Mouse (Mus musculus): ENCODE results near the gene Hnrnpu. TPM values are rescaled to one million over a fixed set of nuclear protein-coding genes. Genes with fewer than 3 reads are reported as not detected.
A peak's percentile ranks its signal among the peaks of the same experiment; 100 is the strongest.

Gene Hnrnpu
- polyA plus RNA-seq, 1 experiment, result 32.3 TPM

DNA sequence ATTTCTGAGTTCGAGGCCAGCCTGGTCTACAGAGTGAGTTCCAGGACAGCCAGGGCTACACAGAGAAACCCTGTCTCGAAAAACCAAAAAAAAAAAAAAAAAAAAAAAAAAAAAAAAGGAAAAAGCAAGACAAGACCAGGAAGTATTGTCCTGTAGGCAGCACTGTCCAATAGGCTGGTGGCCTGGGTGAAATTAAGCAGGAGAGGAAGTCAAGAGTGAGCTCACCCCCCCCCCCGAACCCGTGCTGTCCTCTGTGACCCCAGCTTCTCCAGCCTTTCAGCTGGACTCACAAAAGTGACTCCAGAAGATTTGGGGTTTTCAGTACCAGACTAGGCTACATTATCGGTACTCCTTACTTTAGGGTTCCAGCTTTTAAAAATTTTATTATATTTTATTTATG lies 5.0 kb upstream of the Hnrnpu start:
- H3K9me3 ChIP-seq (ENCODE audit: control insufficient read depth, low read length), result peaks cover 4% of the 10 kb centered on the region; the same call in 1 of the 2 replicates
- H3K36me3 ChIP-seq (ENCODE audit: control insufficient read depth), result no peaks in the 10 kb centered on the region
- TF ChIP-seq TAL1 (IDR thresholded peaks at IDR 0.05; ENCODE audit: low read length) (no peak), GATA1 (IDR thresholded peaks at IDR 0.05; ENCODE audit: low read length) (no peak)
- no peak overlapping the region for H3K4me3 ChIP-seq (replicated peaks)
- H3K4me1 ChIP-seq (ENCODE audit: control insufficient read depth), result peaks cover 12% of the 10 kb centered on the region
- no peaks in the 10 kb centered on the region for H3K27me3 ChIP-seq (ENCODE audit: control insufficient read depth)

DNA sequence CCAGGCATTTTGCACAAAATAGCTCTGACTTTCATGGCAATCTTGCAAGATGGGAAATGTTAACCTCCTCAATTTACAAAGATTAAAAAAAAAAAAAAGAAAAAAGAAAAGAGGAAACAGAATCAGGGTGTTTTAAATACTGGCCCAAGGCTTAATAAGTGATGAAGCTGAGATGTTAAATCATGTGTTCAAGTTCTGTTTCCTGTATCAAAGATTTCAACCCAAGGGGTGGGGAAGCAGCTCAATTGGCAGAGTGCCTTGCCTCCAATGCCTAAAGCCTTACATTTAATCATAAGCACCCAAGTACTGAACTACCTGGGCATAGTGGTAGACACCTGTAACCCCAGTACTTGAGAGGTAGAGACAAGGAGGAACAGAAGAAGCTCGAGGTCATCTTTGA lies 4.5 kb upstream of the Hnrnpu start:
- TF ChIP-seq TAL1 (IDR thresholded peaks at IDR 0.05; ENCODE audit: low read length) (no peak), GATA1 (IDR thresholded peaks at IDR 0.05; ENCODE audit: low read length) (no peak)
- H3K27me3 ChIP-seq (ENCODE audit: control insufficient read depth), result no peaks in the 10 kb centered on the region
- peaks cover 12% of the 10 kb centered on the region for H3K4me1 ChIP-seq (ENCODE audit: control insufficient read depth)
- H3K9me3 ChIP-seq (ENCODE audit: control insufficient read depth, low read length), result peaks cover 4% of the 10 kb centered on the region; the same call in 1 of the 2 replicates
- H3K36me3 ChIP-seq (ENCODE audit: control insufficient read depth), result no peaks in the 10 kb centered on the region; the same call in 1 of the 2 replicates
- H3K4me3 ChIP-seq (replicated peaks), result no peak overlapping the region

DNA sequence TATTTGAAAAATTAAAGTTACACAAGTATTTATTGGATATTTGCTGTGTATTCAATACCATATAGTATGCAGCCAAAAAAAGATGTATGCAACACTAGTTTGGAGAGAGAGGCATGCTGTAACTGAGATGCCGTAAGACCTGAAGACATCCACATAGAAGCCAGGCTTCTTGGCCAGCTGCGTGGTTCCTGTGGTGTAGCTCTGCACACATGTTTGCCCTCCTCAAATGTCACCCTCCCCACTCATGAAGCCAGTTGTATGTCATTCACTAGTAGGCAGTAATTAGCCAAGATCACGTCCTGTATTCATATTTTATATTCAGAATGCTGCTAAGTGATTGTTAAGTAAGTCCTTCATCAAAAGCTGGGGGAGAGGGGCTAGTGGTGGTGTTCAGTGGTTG lies 3.8 kb upstream of the Hnrnpu start:
- TF ChIP-seq GATA1 (IDR thresholded peaks at IDR 0.05; ENCODE audit: low read length), result no peak
- no peak for TF ChIP-seq TAL1 (IDR thresholded peaks at IDR 0.05; ENCODE audit: low read length)
- Histone ChIP-seq H3K36me3 (ENCODE audit: control insufficient read depth) (peaks cover 2% of the 10 kb centered on the region), H3K4me3 (replicated peaks) (no peak overlapping the region), H3K9me3 (ENCODE audit: control insufficient read depth, low read length) (peaks cover 4% of the 10 kb centered on the region; the same call in 1 of the 2 replicates), H3K27me3 (ENCODE audit: control insufficient read depth) (no peaks in the 10 kb centered on the region), H3K4me1 (ENCODE audit: control insufficient read depth) (peaks cover 12% of the 10 kb centered on the region)

DNA sequence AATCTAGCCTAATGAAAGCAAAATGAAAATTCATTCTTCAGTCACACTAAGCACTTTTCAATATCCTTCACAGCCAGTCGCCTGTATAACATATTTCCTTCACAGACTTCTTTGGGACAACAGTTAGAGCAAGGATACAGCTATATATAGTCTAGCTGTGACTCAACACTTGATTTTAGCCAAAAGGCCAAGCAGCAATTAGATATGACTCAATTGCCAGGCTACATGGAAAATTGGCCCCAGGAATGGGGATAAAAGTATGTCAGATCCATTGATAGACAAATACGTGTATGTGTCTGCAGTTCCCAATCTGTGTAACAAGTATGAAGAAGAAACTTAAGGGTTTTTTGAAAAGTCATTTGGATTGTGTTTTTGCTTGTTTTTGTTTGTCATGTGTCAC lies 2.6 kb upstream of the Hnrnpu start:
- peaks cover 4% of the 10 kb centered on the region; the same call in 1 of the 2 replicates for H3K9me3 ChIP-seq (ENCODE audit: control insufficient read depth, low read length)
- no peaks in the 10 kb centered on the region for H3K27me3 ChIP-seq (ENCODE audit: control insufficient read depth)
- no peak overlapping the region for H3K4me3 ChIP-seq (replicated peaks)
- peaks cover 13% of the 10 kb centered on the region for H3K4me1 ChIP-seq (ENCODE audit: control insufficient read depth)
- TF ChIP-seq TAL1 (IDR thresholded peaks at IDR 0.05; ENCODE audit: low read length) (no peak), GATA1 (IDR thresholded peaks at IDR 0.05; ENCODE audit: low read length) (no peak)
- peaks cover 10% of the 10 kb centered on the region for H3K36me3 ChIP-seq (ENCODE audit: control insufficient read depth)

DNA sequence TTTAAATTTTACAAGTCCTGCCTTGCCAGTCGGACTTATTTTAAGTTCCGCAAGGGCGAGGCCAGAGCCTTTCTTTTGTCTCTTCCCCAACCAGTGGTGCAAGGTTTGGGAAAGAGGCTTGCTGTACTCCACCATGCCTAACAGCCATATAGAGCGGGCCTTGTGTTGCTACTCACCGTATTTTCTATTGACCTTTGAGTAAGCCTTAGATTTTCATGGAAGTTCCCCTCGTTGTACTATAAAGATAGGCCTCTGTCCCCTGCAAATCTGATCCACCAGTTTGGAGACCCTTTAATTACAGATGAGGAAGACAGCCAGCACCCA lies 683 bp upstream of the Hnrnpu start:
- no peak for TF ChIP-seq GATA1 (IDR thresholded peaks at IDR 0.05; ENCODE audit: low read length)
- no peak for TF ChIP-seq TAL1 (IDR thresholded peaks at IDR 0.05; ENCODE audit: low read length)
- peak overlapping the region; percentile 90 for H3K4me3 ChIP-seq (replicated peaks)

GRCm38 (mm10) chr1:178336777-178337481 lies 668 bp downstream of the Hnrnpu start:
- no peak for TF ChIP-seq GATA1 (IDR thresholded peaks at IDR 0.05; ENCODE audit: low read length)
- TF ChIP-seq TAL1 (IDR thresholded peaks at IDR 0.05; ENCODE audit: low read length), result no peak
- Histone ChIP-seq H3K36me3 (ENCODE audit: control insufficient read depth) (peaks cover 42% of the 10 kb centered on the region), H3K4me1 (ENCODE audit: control insufficient read depth) (peaks cover 38% of the 10 kb centered on the region), H3K4me3 (replicated peaks) (peak overlapping the region; percentile 90), H3K27me3 (ENCODE audit: control insufficient read depth) (no peaks in the 10 kb centered on the region), H3K9me3 (ENCODE audit: control insufficient read depth, low read length) (no peaks in the 10 kb centered on the region)

More for the DNA sequence above, 683 bp upstream of the Hnrnpu start:
- H3K27me3 ChIP-seq (ENCODE audit: control insufficient read depth), result no peaks in the 10 kb centered on the region
- peaks cover 29% of the 10 kb centered on the region for H3K4me1 ChIP-seq (ENCODE audit: control insufficient read depth)
- H3K9me3 ChIP-seq (ENCODE audit: control insufficient read depth, low read length), result no peaks in the 10 kb centered on the region
- H3K36me3 ChIP-seq (ENCODE audit: control insufficient read depth), result peaks cover 29% of the 10 kb centered on the region

DNA sequence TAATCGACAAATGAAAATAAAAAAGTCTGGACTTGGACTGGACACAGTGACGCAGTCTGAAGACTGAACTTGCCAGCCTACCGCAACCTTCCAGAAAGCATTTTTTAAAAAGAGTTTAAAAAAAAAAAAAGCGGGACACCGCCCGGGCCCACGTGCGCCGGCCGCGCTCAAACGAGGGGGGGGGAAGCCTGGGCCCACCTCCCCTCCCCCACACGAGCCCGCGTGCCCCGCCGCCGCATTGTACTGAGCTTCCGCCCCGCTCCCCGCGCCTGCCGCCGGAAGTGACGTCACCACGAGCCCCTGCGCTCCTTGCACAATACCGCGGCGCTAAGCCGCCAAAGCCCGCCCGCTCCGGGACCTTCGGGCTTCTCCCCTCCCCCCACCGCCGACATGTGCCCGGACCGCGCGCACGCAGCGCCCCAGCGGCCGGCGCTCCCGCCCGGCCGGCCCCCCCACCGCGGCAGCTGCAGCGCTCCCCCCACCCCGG lies 1.3 kb downstream of the Hnrnpu start:
- Histone ChIP-seq H3K4me3 (replicated peaks) (peak overlapping the region; percentile 90), H3K4me1 (ENCODE audit: control insufficient read depth) (peaks cover 41% of the 10 kb centered on the region), H3K36me3 (ENCODE audit: control insufficient read depth) (peaks cover 48% of the 10 kb centered on the region), H3K27me3 (ENCODE audit: control insufficient read depth) (no peaks in the 10 kb centered on the region), H3K9me3 (ENCODE audit: control insufficient read depth, low read length) (no peaks in the 10 kb centered on the region)
- no peak for TF ChIP-seq GATA1 (IDR thresholded peaks at IDR 0.05; ENCODE audit: low read length)
- TF ChIP-seq TAL1 (IDR thresholded peaks at IDR 0.05; ENCODE audit: low read length), result no peak

DNA sequence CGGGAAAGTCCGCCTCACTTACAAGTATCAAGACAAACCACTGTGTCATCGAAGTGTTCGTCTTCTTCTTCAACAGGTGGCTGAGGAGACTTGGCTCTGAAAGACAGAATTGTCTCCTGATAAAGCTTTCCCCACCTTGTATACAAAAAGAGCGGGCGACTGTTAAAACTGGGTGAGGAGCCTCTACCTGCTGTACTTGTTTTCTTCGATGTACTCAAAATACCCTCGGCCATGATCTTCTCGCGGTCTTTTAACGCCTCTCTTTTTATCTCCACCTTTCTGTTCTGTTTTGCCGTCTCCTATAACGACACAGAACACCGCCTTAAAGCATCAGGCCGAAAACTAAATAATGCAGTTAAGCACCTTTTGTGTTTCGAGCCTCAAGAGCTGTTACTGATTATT lies 1.7 kb downstream of the Hnrnpu start:
- peak overlapping the region; percentile 90 for H3K4me3 ChIP-seq (replicated peaks)
- peaks cover 53% of the 10 kb centered on the region for H3K36me3 ChIP-seq (ENCODE audit: control insufficient read depth)
- no peak for TF ChIP-seq GATA1 (IDR thresholded peaks at IDR 0.05; ENCODE audit: low read length)
- no peak for TF ChIP-seq TAL1 (IDR thresholded peaks at IDR 0.05; ENCODE audit: low read length)
- no peaks in the 10 kb centered on the region for H3K9me3 ChIP-seq (ENCODE audit: control insufficient read depth, low read length)
- H3K27me3 ChIP-seq (ENCODE audit: control insufficient read depth), result no peaks in the 10 kb centered on the region
- peaks cover 44% of the 10 kb centered on the region for H3K4me1 ChIP-seq (ENCODE audit: control insufficient read depth)

DNA sequence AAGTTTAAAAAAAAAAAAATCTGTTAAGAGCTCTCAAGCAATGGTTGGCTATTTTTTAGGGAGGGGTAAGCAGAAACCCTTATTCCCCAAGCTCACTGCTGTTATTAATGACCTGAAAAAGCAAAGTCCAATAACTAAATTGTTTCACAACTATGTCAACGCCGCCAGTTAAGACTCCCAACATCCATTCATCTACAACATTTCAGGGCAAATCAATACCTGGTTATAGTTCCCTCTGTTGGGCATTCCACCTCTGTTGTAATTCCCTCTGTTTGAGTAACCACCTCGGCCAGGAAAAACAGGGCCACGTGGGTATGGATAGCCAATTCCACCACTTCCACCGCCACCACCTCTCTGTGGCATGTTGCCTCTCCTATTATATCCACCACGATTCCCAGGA lies 7.7 kb downstream of the Hnrnpu start:
- TF ChIP-seq GATA1 (IDR thresholded peaks at IDR 0.05; ENCODE audit: low read length) (no peak), TAL1 (IDR thresholded peaks at IDR 0.05; ENCODE audit: low read length) (no peak)
- peaks cover 100% of the 10 kb centered on the region for H3K36me3 ChIP-seq (ENCODE audit: control insufficient read depth)
- H3K9me3 ChIP-seq (ENCODE audit: control insufficient read depth, low read length), result no peaks in the 10 kb centered on the region
- H3K27me3 ChIP-seq (ENCODE audit: control insufficient read depth), result no peaks in the 10 kb centered on the region
- H3K4me1 ChIP-seq (ENCODE audit: control insufficient read depth), result peaks cover 38% of the 10 kb centered on the region
- no peak overlapping the region for H3K4me3 ChIP-seq (replicated peaks)
